Mouse (Mus musculus): ENCODE measurements around the gene Mocs3. TPM values are rescaled to one million over a fixed set of nuclear protein-coding genes. Genes with fewer than 3 reads are reported as not detected.
A peak's percentile ranks its signal among the peaks of the same experiment; 100 is the strongest.

Gene Mocs3
- total and polyA plus RNA-seq, 2 experiments from 2014 or later = 7.8 to 24.9 TPM

- Histone ChIP-seq H3K36me3 (ENCODE audit: insufficient read depth, low read length) (peaks cover 5% of the 10 kb centered on the region; the same call in 1 of the 2 replicates), H3K9me3 (ENCODE audit: low read length) (no peaks in the 10 kb centered on the region), H3K4me1 (ENCODE audit: insufficient read depth, low read length) (peaks cover 19% of the 10 kb centered on the region), H3K9ac (replicated peaks; ENCODE audit: low read length) (no peak overlapping the region), H3K4me3 (ENCODE audit: low read length) (no peak overlapping the region), H3K27ac (no peak overlapping the region), H3K27me3 (ENCODE audit: insufficient read depth, low read length) (no peaks in the 10 kb centered on the region), H3K4me2 (ENCODE audit: low read depth, low read length) (no peak overlapping the region)
- no peak for TF ChIP-seq CTCF (IDR thresholded peaks at IDR 0.05; ENCODE audit: low read depth)
- WGBS = 93% methylated on average over 5 of the region's 5 CpGs
- DNase-seq (ENCODE audit: low spot score) (no peak), ATAC-seq (no peak)
Measured at GRCm38 (mm10) chr2:168233286-168233685, 2.9 kb downstream of the Mocs3 start.

GRCm38 (mm10) chr2:168238335-168238734 lies 7.9 kb downstream of the Mocs3 start:
- H3K9me3 ChIP-seq (ENCODE audit: low read length) = peaks cover 4% of the 10 kb centered on the region; the same call in 1 of the 2 replicates
- no peaks in the 10 kb centered on the region for H3K27me3 ChIP-seq (ENCODE audit: insufficient read depth, low read length)
- no peak overlapping the region for H3K4me3 ChIP-seq (ENCODE audit: low read length)
- DNase-seq (ENCODE audit: low spot score) (no peak), ATAC-seq (no peak)
- no peak overlapping the region for H3K27ac ChIP-seq
- no peak overlapping the region for H3K9ac ChIP-seq (replicated peaks; ENCODE audit: low read length)
- H3K4me2 ChIP-seq (ENCODE audit: low read depth, low read length) = no peak overlapping the region
- TF ChIP-seq CTCF (IDR thresholded peaks at IDR 0.05; ENCODE audit: low read depth) = no peak
- H3K36me3 ChIP-seq (ENCODE audit: insufficient read depth, low read length) = no peaks in the 10 kb centered on the region
- no peaks in the 10 kb centered on the region for H3K4me1 ChIP-seq (ENCODE audit: insufficient read depth, low read length)
- WGBS = 89% methylated on average over 4 of the region's 4 CpGs

- Histone ChIP-seq H3K4me2 (ENCODE audit: low read depth, low read length) (no peak overlapping the region), H3K9ac (replicated peaks; ENCODE audit: low read length) (no peak overlapping the region), H3K27me3 (ENCODE audit: insufficient read depth, low read length) (no peaks in the 10 kb centered on the region), H3K4me3 (ENCODE audit: low read length) (no peak overlapping the region), H3K4me1 (ENCODE audit: insufficient read depth, low read length) (no peaks in the 10 kb centered on the region), H3K36me3 (ENCODE audit: insufficient read depth, low read length) (no peaks in the 10 kb centered on the region), H3K9me3 (ENCODE audit: low read length) (peaks cover 4% of the 10 kb centered on the region; the same call in 1 of the 2 replicates), H3K27ac (no peak overlapping the region)
- DNase-seq (ENCODE audit: low spot score) = no peak
- TF ChIP-seq CTCF (IDR thresholded peaks at IDR 0.05; ENCODE audit: low read depth) = no peak
- no peak for ATAC-seq
Measured at GRCm38 (mm10) chr2:168242841-168243240, 12.4 kb downstream of the Mocs3 start.

- Histone ChIP-seq H3K9me3 (ENCODE audit: low read length) (peaks cover 4% of the 10 kb centered on the region; the same call in 1 of the 2 replicates), H3K4me1 (ENCODE audit: insufficient read depth, low read length) (no peaks in the 10 kb centered on the region), H3K27me3 (ENCODE audit: insufficient read depth, low read length) (no peaks in the 10 kb centered on the region), H3K4me3 (ENCODE audit: low read length) (no peak overlapping the region), H3K27ac (no peak overlapping the region), H3K4me2 (ENCODE audit: low read depth, low read length) (no peak overlapping the region), H3K9ac (replicated peaks; ENCODE audit: low read length) (no peak overlapping the region), H3K36me3 (ENCODE audit: insufficient read depth, low read length) (no peaks in the 10 kb centered on the region)
- WGBS = 75% methylated on average over 4 of the region's 4 CpGs
- DNase-seq (ENCODE audit: low spot score) = no peak
- TF ChIP-seq CTCF (IDR thresholded peaks at IDR 0.05; ENCODE audit: low read depth) = no peak
- ATAC-seq = no peak
Measured at GRCm38 (mm10) chr2:168243278-168243677, 12.9 kb downstream of the Mocs3 start.

GRCm38 (mm10) chr2:168245571-168245970 lies 15.1 kb downstream of the Mocs3 start:
- Histone ChIP-seq H3K4me2 (ENCODE audit: low read depth, low read length) (no peak overlapping the region), H3K27ac (no peak overlapping the region), H3K9me3 (ENCODE audit: low read length) (no peaks in the 10 kb centered on the region), H3K9ac (replicated peaks; ENCODE audit: low read length) (no peak overlapping the region), H3K4me1 (ENCODE audit: insufficient read depth, low read length) (no peaks in the 10 kb centered on the region), H3K36me3 (ENCODE audit: insufficient read depth, low read length) (no peaks in the 10 kb centered on the region), H3K27me3 (ENCODE audit: insufficient read depth, low read length) (no peaks in the 10 kb centered on the region), H3K4me3 (ENCODE audit: low read length) (no peak overlapping the region)
- ATAC-seq = no peak
- WGBS = 31% methylated on average over 8 of the region's 8 CpGs
- no peak for DNase-seq (ENCODE audit: low spot score)
- TF ChIP-seq CTCF (IDR thresholded peaks at IDR 0.05; ENCODE audit: low read depth) = no peak

GRCm38 (mm10) chr2:168248167-168248855 lies 17.9 kb downstream of the Mocs3 start:
- H3K9ac ChIP-seq (replicated peaks; ENCODE audit: low read length) = no peak overlapping the region
- no peak overlapping the region for H3K4me2 ChIP-seq (ENCODE audit: low read depth, low read length)
- H3K4me1 ChIP-seq (ENCODE audit: insufficient read depth, low read length) = no peaks in the 10 kb centered on the region
- WGBS = 44% methylated on average over 8 of the region's 8 CpGs
- peak; percentile 79 for DNase-seq (ENCODE audit: low spot score)
- no peaks in the 10 kb centered on the region for H3K27me3 ChIP-seq (ENCODE audit: insufficient read depth, low read length)
- no peak for TF ChIP-seq CTCF (IDR thresholded peaks at IDR 0.05; ENCODE audit: low read depth)
- ATAC-seq = peak; percentile 83
- H3K27ac ChIP-seq = peak overlapping the region; percentile 17; the same call in 1 of the 2 replicates
- no peak overlapping the region for H3K4me3 ChIP-seq (ENCODE audit: low read length)
- no peaks in the 10 kb centered on the region for H3K36me3 ChIP-seq (ENCODE audit: insufficient read depth, low read length)
- no peaks in the 10 kb centered on the region for H3K9me3 ChIP-seq (ENCODE audit: low read length)

GRCm38 (mm10) chr2:168248856-168249245 lies 18.4 kb downstream of the Mocs3 start:
- H3K9ac ChIP-seq (replicated peaks; ENCODE audit: low read length) = no peak overlapping the region
- no peaks in the 10 kb centered on the region for H3K27me3 ChIP-seq (ENCODE audit: insufficient read depth, low read length)
- H3K4me3 ChIP-seq (ENCODE audit: low read length) = no peak overlapping the region
- H3K9me3 ChIP-seq (ENCODE audit: low read length) = no peaks in the 10 kb centered on the region
- DNase-seq (ENCODE audit: low spot score) (peak; percentile 76), ATAC-seq (peak; percentile 68)
- no peaks in the 10 kb centered on the region for H3K36me3 ChIP-seq (ENCODE audit: insufficient read depth, low read length)
- no peaks in the 10 kb centered on the region for H3K4me1 ChIP-seq (ENCODE audit: insufficient read depth, low read length)
- WGBS = 26% methylated on average over 2 of the region's 2 CpGs
- TF ChIP-seq CTCF (IDR thresholded peaks at IDR 0.05; ENCODE audit: low read depth) = peak; percentile 59
- H3K4me2 ChIP-seq (ENCODE audit: low read depth, low read length) = no peak overlapping the region
- no peak overlapping the region for H3K27ac ChIP-seq

Measured in hindbrain, postnatal 0 days (tissue).